ENCODE assay signal across 10 mouse cellular contexts in the genomic region with DNA sequence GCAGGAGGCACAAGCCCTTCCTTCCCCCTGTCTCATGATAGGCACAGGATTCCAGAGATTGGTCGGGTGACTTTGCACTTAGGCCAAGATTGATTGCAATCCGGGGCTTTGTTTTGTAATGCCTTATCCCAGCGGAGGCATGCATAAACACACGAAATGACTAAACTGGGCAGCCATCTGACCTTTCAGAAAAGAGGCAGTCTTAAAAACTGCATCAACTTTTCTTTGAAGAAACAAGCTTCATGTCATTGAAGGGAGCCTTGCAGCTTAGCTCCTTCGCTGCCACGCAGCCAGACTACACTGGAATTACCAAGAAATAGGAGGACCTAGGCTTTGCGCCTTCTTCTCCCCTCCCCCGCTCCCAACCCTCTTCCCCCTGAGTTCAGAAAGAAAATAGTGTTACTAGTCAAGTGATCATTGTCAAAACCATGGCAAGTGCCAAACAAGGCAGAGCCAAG.
A peak's percentile ranks its signal among the peaks of the same experiment; 100 is the strongest.
DNase-seq lines count a peak whose midpoint lies in the region; ATAC-seq lines count a peak whose summit lies in the region.
"Had no signal": no experiment of that assay in that cellular context is flagged by ENCODE, and none has a peak within 500 bp of the region (broad histone marks: within the 10 kb centered on the region; RNA-seq: fewer than 3 reads in every experiment).

No protein-coding gene starts in this region.

- ATAC-seq in heart, embryonic 13.5 days (ENCODE audit: extremely low read depth, insufficient number of reproducible peaks, low FRiP score, low TSS enrichment) = no peak
- ATAC-seq in forebrain, embryonic 13.5 days = peak; percentile 83
- no peak; the same call in 1 of the 2 replicates for ATAC-seq in kidney, embryonic 15.5 days (replicated peaks; ENCODE audit: low FRiP score)

- no peaks in the 10 kb centered on the region for H3K36me3 ChIP-seq in heart, embryonic 13.5 days
- no peaks in the 10 kb centered on the region for H3K36me3 ChIP-seq in forebrain, embryonic 13.5 days (ENCODE audit: poor library complexity, severe bottlenecking)
- H3K36me3 ChIP-seq in kidney, embryonic 15.5 days = no peaks in the 10 kb centered on the region
- H3K36me3 ChIP-seq: embryonic facial prominence, embryonic 15.5 days; liver, embryonic 15.5 days had no signal

- no peaks in the 10 kb centered on the region for H3K9me3 ChIP-seq in heart, embryonic 13.5 days
- H3K9me3 ChIP-seq in forebrain, embryonic 13.5 days (replicated peaks) = no peaks in the 10 kb centered on the region
- no peaks in the 10 kb centered on the region for H3K9me3 ChIP-seq in kidney, embryonic 15.5 days (replicated peaks)
- H3K9me3 ChIP-seq: embryonic facial prominence, embryonic 15.5 days; liver, embryonic 15.5 days had no signal

- no peaks in the 10 kb centered on the region for H3K27me3 ChIP-seq in heart, embryonic 13.5 days (replicated peaks)
- H3K27me3 ChIP-seq in forebrain, embryonic 13.5 days = no peaks in the 10 kb centered on the region
- no peaks in the 10 kb centered on the region for H3K27me3 ChIP-seq in kidney, embryonic 15.5 days
- H3K27me3 ChIP-seq: embryonic facial prominence, embryonic 15.5 days; liver, embryonic 15.5 days had no signal

- no peak overlapping the region for H3K4me3 ChIP-seq in heart, embryonic 13.5 days
- H3K4me3 ChIP-seq in forebrain, embryonic 13.5 days = no peak overlapping the region
- no peak overlapping the region for H3K4me3 ChIP-seq in kidney, embryonic 15.5 days (replicated peaks)
- H3K4me3 ChIP-seq: embryonic facial prominence, embryonic 15.5 days; liver, embryonic 15.5 days had no signal

- peak overlapping the region; percentile 56 for H3K27ac ChIP-seq in heart, embryonic 13.5 days (replicated peaks)
- H3K27ac ChIP-seq in forebrain, embryonic 13.5 days = peak overlapping the region; percentile 79
- H3K27ac ChIP-seq in kidney, embryonic 15.5 days = peak overlapping the region; percentile 86
- H3K27ac ChIP-seq: embryonic facial prominence, embryonic 15.5 days; liver, embryonic 15.5 days had no signal

- no peak for DNase-seq in heart, adult 9 months (ENCODE audit: low spot score in 2 of 2)
- peak; percentile 25 for DNase-seq in adipocyte (ENCODE audit: low spot score)
- DNase-seq in neural tube, embryonic 10.5 days (ENCODE audit: extremely low spot score, low spot score) = peak; percentile 68
- no peak for DNase-seq in Muller cell, postnatal 12 days (ENCODE audit: inconsistent ontology term)
- DNase-seq in testis, postnatal 10 days (ENCODE audit: low spot score) = no peak

- peak overlapping the region; percentile 13 for H3K4me2 ChIP-seq in heart, embryonic 13.5 days
- H3K4me2 ChIP-seq in forebrain, embryonic 13.5 days = peak overlapping the region; percentile 29
- H3K4me2 ChIP-seq in kidney, embryonic 15.5 days = peak overlapping the region; percentile 22
- H3K4me2 ChIP-seq: embryonic facial prominence, embryonic 15.5 days; liver, embryonic 15.5 days had no signal

- 16% methylated on average over 8 of the region's 8 CpGs for WGBS in heart, embryonic 13.5 days
- 6% methylated on average over 8 of the region's 8 CpGs for WGBS in forebrain, embryonic 13.5 days
- 12% methylated on average over 8 of the region's 8 CpGs for WGBS in kidney, embryonic 15.5 days

- H3K9ac ChIP-seq in heart, embryonic 13.5 days = peak overlapping the region; percentile 45; the same call in 1 of the 2 replicates
- no peak overlapping the region for H3K9ac ChIP-seq in forebrain, embryonic 13.5 days
- H3K9ac ChIP-seq in kidney, embryonic 15.5 days = no peak overlapping the region
- H3K9ac ChIP-seq: embryonic facial prominence, embryonic 15.5 days; liver, embryonic 15.5 days had no signal

- peaks cover 33% of the 10 kb centered on the region for H3K4me1 ChIP-seq in heart, embryonic 13.5 days
- peaks cover 46% of the 10 kb centered on the region for H3K4me1 ChIP-seq in forebrain, embryonic 13.5 days
- H3K4me1 ChIP-seq in kidney, embryonic 15.5 days = peaks cover 42% of the 10 kb centered on the region

Comparison
In these comparisons a context has a peak if more than half of its experiments do, and no peak if none do; other contexts are left out.
1. DNase-seq: peak in adipocyte (single experiment) and neural tube, embryonic 10.5 days (single experiment); none in heart, adult 9 months (0 of 2), Muller cell, postnatal 12 days (single experiment) and testis, postnatal 10 days (single experiment).
2. Peak in every context shown above with its lines, with median percentiles within 50 percentile points of each other: H3K27ac ChIP-seq and H3K4me2 ChIP-seq.